In the genomic region with DNA sequence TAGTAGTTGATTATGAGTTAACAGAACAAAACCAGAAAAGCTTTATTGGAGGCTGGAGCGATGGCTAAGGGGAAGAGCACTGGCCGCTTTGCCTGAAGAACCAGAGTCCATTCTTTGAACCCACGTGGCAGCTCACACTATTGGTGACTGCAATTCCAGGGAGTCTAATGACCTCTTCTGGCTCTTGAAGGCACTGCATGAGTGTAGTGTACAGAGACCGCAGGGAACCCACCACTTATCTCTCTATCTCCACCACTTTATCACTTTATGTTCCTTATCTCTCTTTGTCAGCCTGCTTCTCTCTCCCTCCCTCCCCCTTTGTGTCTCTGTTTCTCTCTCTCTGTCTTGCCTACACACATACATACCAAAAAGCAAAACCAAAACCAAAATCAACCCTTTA, we compare ENCODE assay signal across 8 mouse cellular contexts.
A peak's percentile ranks its signal among the peaks of the same experiment; 100 is the strongest.
DNase-seq lines count a peak whose midpoint lies in the region; ATAC-seq and TF ChIP-seq lines count a peak whose summit lies in the region.

No protein-coding gene starts in this region.

- peak; percentile 88 for TF ChIP-seq CTCF in heart, adult 2 months (IDR thresholded peaks at IDR 0.05)

- peaks cover 7% of the 10 kb centered on the region for H3K36me3 ChIP-seq in heart, adult 2 months (ENCODE audit: control insufficient read depth, insufficient read depth, low read length)
- peaks cover 26% of the 10 kb centered on the region for H3K36me3 ChIP-seq in hindbrain, embryonic 13.5 days

- H3K4me3 ChIP-seq in heart, adult 2 months: no peak overlapping the region
- no peak overlapping the region for H3K4me3 ChIP-seq in hindbrain, embryonic 13.5 days

- no peak overlapping the region for H3K27ac ChIP-seq in heart, adult 2 months
- no peak overlapping the region for H3K27ac ChIP-seq in hindbrain, embryonic 13.5 days

- no peak for DNase-seq in heart, adult 2 months
- DNase-seq in heart, adult 8-10 months (ENCODE audit: low spot score): no peak
- DNase-seq in CD4-positive, CD25-positive, alpha-beta regulatory T cell, adult 2 months (ENCODE audit: low read depth, low spot score): peak; percentile 64
- DNase-seq in adrenal gland, postnatal 36 days: peak; percentile 29 to 51
- DNase-seq in liver: peak; percentile 52
- peak; percentile 4 to 33 for DNase-seq in natural killer cell, adult 2 months (ENCODE audit: low spot score in 2 of 2)
- DNase-seq in ovary, postnatal 10 days (ENCODE audit: low spot score): no peak

- H3K9me3 ChIP-seq in hindbrain, embryonic 13.5 days: no peaks in the 10 kb centered on the region

- WGBS in heart, adult 2 months: 16% methylated on average over 4 of the region's 4 CpGs
- 48% methylated on average over 4 of the region's 4 CpGs for WGBS in hindbrain, embryonic 13.5 days

- intact Hi-C loops in heart, adult 2 months (cut with DNase I): loop anchor here (1.0 to 2.0 kb wide), 3 partner anchors 109 to 156 kb away; a partner anchor contains a TSS

- ATAC-seq in hindbrain, embryonic 13.5 days (ENCODE audit: low FRiP score): peak; percentile 52; the same call in 1 of the 2 replicates

- TF ChIP-seq EP300 in heart, adult 2 months (IDR thresholded peaks at IDR 0.05; ENCODE audit: insufficient read depth, low read depth, low read length): peak; percentile 70

- H3K27me3 ChIP-seq in heart, adult 2 months (ENCODE audit: control insufficient read depth, insufficient read depth, low read length): no peaks in the 10 kb centered on the region
- H3K27me3 ChIP-seq in hindbrain, embryonic 13.5 days: no peaks in the 10 kb centered on the region

- TF ChIP-seq POLR2A in heart, adult 2 months (IDR thresholded peaks at IDR 0.05; ENCODE audit: insufficient read depth, low read depth, low read length): no peak

- no peak overlapping the region for H3K4me2 ChIP-seq in hindbrain, embryonic 13.5 days

- no peak overlapping the region for H3K9ac ChIP-seq in heart, adult 2 months (ENCODE audit: low read depth, low read length)
- no peak overlapping the region for H3K9ac ChIP-seq in hindbrain, embryonic 13.5 days

- peaks cover under 1% of the 10 kb centered on the region for H3K4me1 ChIP-seq in heart, adult 2 months (ENCODE audit: control insufficient read depth, insufficient read depth, low read length)
- peaks cover 8% of the 10 kb centered on the region for H3K4me1 ChIP-seq in hindbrain, embryonic 13.5 days (replicated peaks)

- H3K79me2 ChIP-seq in heart, adult 2 months (replicated peaks; ENCODE audit: control insufficient read depth, insufficient read depth, low read length): no peaks in the 10 kb centered on the region

Comparison
In these comparisons a context has a peak if more than half of its experiments do, and no peak if none do; other contexts are left out.
1. DNase-seq: peak in CD4-positive, CD25-positive, alpha-beta regulatory T cell, adult 2 months (single experiment), adrenal gland, postnatal 36 days (2 of 2), liver (single experiment) and natural killer cell, adult 2 months (2 of 2); none in heart, adult 2 months (0 of 2), heart, adult 8-10 months (single experiment) and ovary, postnatal 10 days (single experiment).